Mouse (Mus musculus): ENCODE results near the gene Gbx2. TPM values are rescaled to one million over a fixed set of nuclear protein-coding genes. Genes with fewer than 3 reads are reported as not detected.

Gbx2 gene
- polyA plus RNA-seq, 1 experiment, result not detected

DNA sequence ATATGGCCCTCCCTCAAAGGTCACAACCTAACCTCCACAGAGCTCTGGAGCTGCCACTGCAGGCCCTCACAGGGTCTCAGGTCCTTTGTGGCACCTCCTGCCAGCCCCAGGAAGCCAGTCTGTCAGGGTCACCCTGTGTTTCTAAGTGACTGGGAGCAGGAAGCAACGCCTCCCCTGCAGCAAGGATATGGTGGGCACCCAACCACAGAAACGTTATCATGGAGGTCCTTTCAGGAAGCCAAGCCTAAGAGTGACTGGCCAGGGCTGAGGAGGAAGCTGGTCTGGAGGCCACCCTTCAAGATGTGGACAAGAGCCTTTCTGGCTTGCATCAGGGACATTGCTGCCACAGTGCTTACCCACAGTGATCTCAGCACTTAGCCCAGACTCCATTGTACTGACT lies 31.9 kb downstream of the Gbx2 start:
- TF ChIP-seq GATA1 (IDR thresholded peaks at IDR 0.05; ENCODE audit: low read length), result no peak

DNA sequence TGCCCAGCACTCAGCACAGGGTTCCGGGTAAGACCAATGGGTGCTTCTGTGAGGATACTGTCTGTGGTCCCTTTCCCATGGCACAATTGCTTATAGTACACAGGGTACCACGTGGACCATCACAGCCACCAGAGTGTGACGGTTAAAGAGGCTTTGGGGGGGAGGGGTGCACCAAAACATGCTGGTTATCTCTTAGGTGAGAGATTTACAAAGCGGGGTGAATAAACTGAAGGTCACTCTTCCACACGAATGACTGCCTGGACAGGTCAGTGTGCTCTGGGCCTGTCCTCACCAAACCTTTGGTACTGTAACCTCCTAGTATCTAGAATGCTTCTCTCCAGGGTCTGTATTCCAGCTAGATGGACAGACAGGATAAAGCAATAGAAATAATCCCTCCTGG lies 35.2 kb downstream of the Gbx2 start:
- TF ChIP-seq GATA1 (IDR thresholded peaks at IDR 0.05; ENCODE audit: low read length), result no peak

DNA sequence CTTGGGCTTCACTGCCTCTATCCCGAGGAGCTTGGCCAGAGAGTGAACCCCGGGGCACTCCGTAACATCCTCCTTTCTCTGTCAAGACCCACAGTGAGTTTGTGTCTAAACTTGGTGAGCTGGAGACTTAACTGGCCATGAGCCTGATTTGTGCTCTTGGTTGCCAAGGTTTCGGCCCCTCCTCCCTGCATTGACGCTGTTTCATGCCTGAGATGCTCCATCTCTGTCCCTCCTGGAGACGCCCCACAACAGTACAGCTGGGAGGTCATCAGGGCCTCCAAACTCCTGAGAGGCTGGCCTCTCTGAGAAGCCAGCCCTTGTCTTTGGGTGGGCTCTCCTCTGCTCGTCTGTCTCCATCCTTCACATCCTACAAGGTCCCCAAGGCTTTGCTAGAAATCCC lies 38.7 kb downstream of the Gbx2 start:
- no peak for TF ChIP-seq GATA1 (IDR thresholded peaks at IDR 0.05; ENCODE audit: low read length)

DNA sequence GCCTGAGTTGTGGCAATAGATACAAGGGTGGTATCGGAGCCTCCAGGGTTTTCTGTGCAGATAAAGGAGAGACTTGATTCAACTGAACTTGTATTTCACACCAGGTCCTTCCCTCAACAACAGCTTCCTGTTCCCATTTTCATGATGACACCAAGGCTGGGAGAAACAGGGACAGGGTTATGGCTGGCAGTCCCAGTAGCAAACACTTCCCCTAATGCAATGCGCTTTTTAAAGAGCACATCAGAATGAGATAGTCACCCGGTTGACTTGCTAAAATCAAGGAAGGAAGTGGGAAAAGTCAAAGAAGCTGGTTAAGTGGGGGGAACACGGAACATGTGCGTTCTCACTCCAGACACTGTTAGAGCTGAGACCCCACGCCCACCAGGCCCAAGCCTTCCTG lies 39.6 kb downstream of the Gbx2 start:
- TF ChIP-seq GATA1 (IDR thresholded peaks at IDR 0.05; ENCODE audit: low read length), result no peak

DNA sequence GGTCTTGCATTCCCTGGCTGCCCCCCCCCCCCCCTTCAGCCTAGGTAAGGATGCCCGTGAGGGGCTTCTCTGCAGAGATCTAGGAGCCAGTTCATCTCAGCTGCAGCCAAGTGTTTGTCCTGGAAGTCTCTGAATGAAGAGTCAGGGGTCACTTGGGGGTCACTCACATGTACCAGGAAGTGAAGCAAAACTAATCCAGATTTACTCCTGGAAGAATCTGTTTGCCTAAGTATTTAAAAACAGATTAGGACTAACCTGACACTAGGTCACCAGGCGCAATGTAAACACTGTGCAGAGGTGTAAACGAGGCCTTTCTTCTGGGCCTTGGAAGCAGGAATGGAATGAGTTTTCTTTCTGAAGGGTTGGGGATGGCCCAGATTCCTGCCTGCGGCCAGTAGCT lies 45.3 kb downstream of the Gbx2 start:
- TF ChIP-seq GATA1 (IDR thresholded peaks at IDR 0.05; ENCODE audit: low read length), result no peak

DNA sequence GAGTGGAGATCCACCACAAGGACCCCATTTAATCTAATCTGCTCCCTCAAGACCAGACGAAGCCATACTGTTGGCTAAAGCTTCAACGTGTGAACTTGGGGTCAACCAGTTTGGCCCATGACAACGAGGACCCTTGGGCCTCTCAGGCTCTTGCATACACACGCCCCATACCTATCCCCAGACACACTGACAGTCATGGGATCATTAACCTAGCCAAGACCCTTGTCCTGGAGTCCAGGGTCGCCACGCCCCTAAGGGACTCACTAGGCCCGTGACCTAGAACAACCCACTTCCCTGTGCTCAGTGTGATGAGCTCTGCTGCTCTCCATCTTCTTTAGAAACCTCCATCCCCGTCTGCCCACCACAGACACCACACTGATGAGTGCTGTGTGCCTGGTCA lies 46.6 kb downstream of the Gbx2 start:
- TF ChIP-seq GATA1 (IDR thresholded peaks at IDR 0.05; ENCODE audit: low read length), result no peak

DNA sequence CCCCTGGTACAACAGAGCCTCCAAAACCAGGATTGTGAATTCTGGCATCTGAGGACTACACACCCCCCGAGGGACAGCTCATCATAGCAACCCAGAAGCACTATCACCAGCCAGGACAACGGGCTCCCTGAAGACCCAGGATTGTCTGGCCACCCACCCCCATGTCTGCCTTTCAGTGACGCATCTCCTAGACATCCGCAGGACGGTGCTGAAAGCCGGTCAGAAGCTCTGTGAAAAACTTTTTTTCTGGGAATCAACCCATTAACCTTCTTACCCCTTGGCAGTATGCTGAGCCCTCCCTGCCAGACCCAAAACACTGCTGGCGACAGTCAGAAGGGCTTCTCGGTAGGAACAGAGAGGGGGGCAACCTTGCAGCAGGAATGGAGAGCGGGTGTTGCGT lies 50.1 kb downstream of the Gbx2 start:
- TF ChIP-seq GATA1 (IDR thresholded peaks at IDR 0.05; ENCODE audit: low read length), result no peak

DNA sequence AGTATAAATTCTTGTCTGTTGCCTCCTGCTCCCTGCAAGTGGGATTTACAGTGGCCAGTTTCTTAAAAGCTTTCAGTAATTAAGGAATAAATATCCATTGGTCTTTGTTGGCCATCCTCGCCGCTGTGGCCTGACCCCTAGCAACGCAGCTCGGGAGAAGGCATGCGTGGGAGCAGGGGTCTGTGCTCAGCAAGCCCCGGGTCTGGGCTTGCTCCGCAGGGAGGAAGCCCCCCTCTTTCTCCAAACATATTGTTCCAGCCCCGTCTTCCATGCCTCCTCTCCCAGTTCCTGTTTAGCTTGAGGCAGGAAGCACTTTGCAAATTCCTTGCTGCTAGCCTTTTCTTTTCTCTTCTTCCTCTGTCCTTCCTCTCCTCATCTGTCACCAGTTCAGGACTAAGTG lies 50.8 kb downstream of the Gbx2 start:
- no peak for TF ChIP-seq GATA1 (IDR thresholded peaks at IDR 0.05; ENCODE audit: low read length)

DNA sequence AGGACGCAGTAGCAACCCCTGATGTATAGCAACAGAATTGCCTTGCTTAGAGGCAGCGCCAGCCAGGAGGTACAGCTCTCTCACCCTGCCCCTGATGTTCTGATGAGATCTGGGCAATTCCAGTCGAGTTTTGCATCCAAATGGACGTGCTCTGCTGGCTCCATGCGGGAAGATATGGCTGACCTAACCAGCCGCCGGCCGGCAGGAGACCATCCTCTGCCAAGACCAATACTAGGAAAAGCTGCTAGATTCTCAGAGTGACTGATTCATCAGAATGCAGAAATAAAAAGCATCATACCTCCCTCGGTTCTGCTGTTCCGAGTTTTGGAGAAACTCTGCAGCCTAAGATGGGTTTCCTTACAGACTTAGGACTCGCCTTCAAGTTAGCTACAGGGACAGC lies 52.5 kb downstream of the Gbx2 start:
- TF ChIP-seq GATA1 (IDR thresholded peaks at IDR 0.05; ENCODE audit: low read length), result no peak

Other genes with a start within 250 kb of the Gbx2 start
- not detected in 2 replicates for gene Asb18, start 83.5 kb upstream of the Gbx2 start, polyA plus RNA-seq (2012)
- gene Iqca, start 222.2 kb upstream of the Gbx2 start, polyA plus RNA-seq (2012), result not detected in 2 replicates